Mouse (Mus musculus): Measurements from ENCODE around the gene Cacng8. TPM values are rescaled to one million over a fixed set of nuclear protein-coding genes. Genes with fewer than 3 reads are reported as not detected.

Cacng8 gene
- polyA plus RNA-seq (2015; fragmentation: Illumina TruSeq; extraction: RNeasy Lipid Tissue Mini Kit (QIAGEN cat#74804); ENCODE audit: insufficient read depth, low replicate concordance), result not detected

GRCm38 (mm10) chr7:3390413-3391080 is at the start of gene Cacng8:
TSS of gene Cacng8 (plus strand) at chr7:3390683.

GRCm38 (mm10) chr7:3423895-3424294 is 33.4 kb downstream of the Cacng8 start, which contains the start of gene Cacng6:
TSS of gene Cacng6 (plus strand) at chr7:3424195.

Other genes with a start within 250 kb of the Cacng8 start
- not detected for gene AU018091, start 221.5 kb upstream of the Cacng8 start, polyA plus RNA-seq (2015; fragmentation: Illumina TruSeq; extraction: RNeasy Lipid Tissue Mini Kit (QIAGEN cat#74804); ENCODE audit: insufficient read depth, low replicate concordance)
- gene Nlrp12, start 140.9 kb upstream of the Cacng8 start, polyA plus RNA-seq (2015; fragmentation: Illumina TruSeq; extraction: RNeasy Lipid Tissue Mini Kit (QIAGEN cat#74804); ENCODE audit: insufficient read depth, low replicate concordance), result 1.3 TPM
- gene Myadm, start 101.6 kb upstream of the Cacng8 start, polyA plus RNA-seq (2015; fragmentation: Illumina TruSeq; extraction: RNeasy Lipid Tissue Mini Kit (QIAGEN cat#74804); ENCODE audit: insufficient read depth, low replicate concordance), result 102 TPM
- 2.2 TPM for gene Prkcg, start 101.5 kb upstream of the Cacng8 start, polyA plus RNA-seq (2015; fragmentation: Illumina TruSeq; extraction: RNeasy Lipid Tissue Mini Kit (QIAGEN cat#74804); ENCODE audit: insufficient read depth, low replicate concordance)
- 1.2 TPM for gene Cacng7, start 57.7 kb upstream of the Cacng8 start, polyA plus RNA-seq (2015; fragmentation: Illumina TruSeq; extraction: RNeasy Lipid Tissue Mini Kit (QIAGEN cat#74804); ENCODE audit: insufficient read depth, low replicate concordance)
- not detected for gene Cacng6, start 33.5 kb downstream of the Cacng8 start, polyA plus RNA-seq (2015; fragmentation: Illumina TruSeq; extraction: RNeasy Lipid Tissue Mini Kit (QIAGEN cat#74804); ENCODE audit: insufficient read depth, low replicate concordance)
- gene Tarm1, start 111.9 kb downstream of the Cacng8 start, polyA plus RNA-seq (2015; fragmentation: Illumina TruSeq; extraction: RNeasy Lipid Tissue Mini Kit (QIAGEN cat#74804); ENCODE audit: insufficient read depth, low replicate concordance), result 1.7 TPM
- not detected for gene Oscar, start 225.5 kb downstream of the Cacng8 start, polyA plus RNA-seq (2015; fragmentation: Illumina TruSeq; extraction: RNeasy Lipid Tissue Mini Kit (QIAGEN cat#74804); ENCODE audit: insufficient read depth, low replicate concordance)
- gene Ndufa3, start 226.7 kb downstream of the Cacng8 start, polyA plus RNA-seq (2015; fragmentation: Illumina TruSeq; extraction: RNeasy Lipid Tissue Mini Kit (QIAGEN cat#74804); ENCODE audit: insufficient read depth, low replicate concordance), result 196 TPM
- gene Tfpt, start 239.2 kb downstream of the Cacng8 start, polyA plus RNA-seq (2015; fragmentation: Illumina TruSeq; extraction: RNeasy Lipid Tissue Mini Kit (QIAGEN cat#74804); ENCODE audit: insufficient read depth, low replicate concordance), result 14.9 TPM
- gene Prpf31, start 239.3 kb downstream of the Cacng8 start, polyA plus RNA-seq (2015; fragmentation: Illumina TruSeq; extraction: RNeasy Lipid Tissue Mini Kit (QIAGEN cat#74804); ENCODE audit: insufficient read depth, low replicate concordance), result 53.4 TPM

Data from spleen, adult 10 weeks (tissue).